Mouse (Mus musculus): ENCODE measurements around the gene Gria4.

GRCm38 (mm10) chr9:4797396-4797795 lies 1.4 kb upstream of the Gria4 start:
- TF ChIP-seq CTCF (IDR thresholded peaks at IDR 0.05; ENCODE audit: low read depth, low read length) (no peak), GATA1 (IDR thresholded peaks at IDR 0.05; ENCODE audit: borderline replicate concordance, low read length) (no peak)

All from G1E (cell line).